Mouse (Mus musculus): ENCODE results near the gene Vps9d1.

GRCm38 (mm10) chr8:123291716-123292115 lies 37.6 kb upstream of the Vps9d1 start:
- TF ChIP-seq CTCF (IDR thresholded peaks at IDR 0.05; ENCODE audit: control insufficient read depth, insufficient read depth, insufficient replicate concordance, low read depth, low read length) (no peak), POLR2A (IDR thresholded peaks at IDR 0.05; ENCODE audit: control insufficient read depth, low read depth, low read length) (no peak)
